Comparison of ENCODE assay signal across 8 mouse cellular contexts in genomic region chr4:133212562-133213267, GRCm38 (mm10). TPM values are rescaled to one million over a fixed set of nuclear protein-coding genes. Genes with fewer than 3 reads are reported as not detected.
DNase-seq lines count a peak whose midpoint lies in the region; ATAC-seq and TF ChIP-seq lines count a peak whose summit lies in the region.

No protein-coding gene starts in this region.

- peak; percentile 82 for DNase-seq in R1 (ENCODE audit: low read depth, low spot score)
- DNase-seq in cerebellum, postnatal 4 days (ENCODE audit: low spot score in 2 of 2) = peak; percentile 65 to 85
- DNase-seq in gastrocnemius, adult 2 months = peak; percentile 90
- peak; percentile 81 to 85 for DNase-seq in left cerebral cortex, adult 18-20 months (ENCODE audit: low spot score in 2 of 2)
- peak; percentile 86 to 88 for DNase-seq in lung, postnatal 4 days
- DNase-seq in right cerebral cortex, adult 2 months (ENCODE audit: low spot score in 2 of 2) = peak; percentile 81 to 85
- peak; percentile 57 to 78 for DNase-seq in urinary bladder, postnatal 36 days (ENCODE audit: low spot score in 2 of 2)

- no peaks in the 10 kb centered on the region for H3K9me3 ChIP-seq in hindbrain, embryonic 16.5 days (ENCODE audit: control insufficient read depth, low read length)

- peak; percentile 54 for TF ChIP-seq CTCF in gastrocnemius, adult 2 months (IDR thresholded peaks at IDR 0.05)

- peaks cover 9% of the 10 kb centered on the region for H3K4me1 ChIP-seq in hindbrain, embryonic 16.5 days (ENCODE audit: control insufficient read depth, insufficient read depth, low read depth, low read length)

- peak overlapping the region; percentile 10; the same call in 1 of the 2 replicates for H3K27ac ChIP-seq in gastrocnemius, adult 2 months
- no peak overlapping the region for H3K27ac ChIP-seq in hindbrain, embryonic 16.5 days (ENCODE audit: low read depth, low read length)

- H3K36me3 ChIP-seq in hindbrain, embryonic 16.5 days (ENCODE audit: control insufficient read depth, insufficient read depth, low read length) = no peaks in the 10 kb centered on the region

- peaks cover 11% of the 10 kb centered on the region; the same call in 1 of the 2 replicates for H3K27me3 ChIP-seq in hindbrain, embryonic 16.5 days (replicated peaks; ENCODE audit: control insufficient read depth, insufficient read depth, low read length)

- peak overlapping the region; percentile 89 for H3K4me3 ChIP-seq in gastrocnemius, adult 2 months
- H3K4me3 ChIP-seq in hindbrain, embryonic 16.5 days (ENCODE audit: low read length) = peak overlapping the region; percentile 80

- H3K4me2 ChIP-seq in hindbrain, embryonic 16.5 days (ENCODE audit: low read length) = peak overlapping the region; percentile 99

- 1% methylated on average over 36 of the region's 44 CpGs for WGBS in hindbrain, embryonic 16.5 days

- ATAC-seq in hindbrain, embryonic 16.5 days = peak; percentile 87

- H3K9ac ChIP-seq in hindbrain, embryonic 16.5 days (ENCODE audit: low read depth, low read length) = peak overlapping the region; percentile 79

- intact Hi-C loops in gastrocnemius, adult 2 months (cut with DNase I) = loop anchor here (2.0 kb wide), 1 partner anchor 202 kb away; the partner anchor contains the start of gene Ahdc1

RNA-seq across cellular contexts. Expression of gene Gpr3, which starts 0.4 kb away (rescaled TPM):
- total RNA-seq in gastrocnemius, adult 2 months (2021) = not detected
- polyA plus RNA-seq in hindbrain, embryonic 16.5 days (2015; fragmentation: Nextera tagmentation; extraction: Ambion mirVana) = 2.5 TPM in 2 replicates
- 10 to 100 TPM; 14.8 to 16.7 TPM for total RNA-seq in left cerebral cortex, adult 18-20 months (2021)

RNA-seq across cellular contexts. Expression of gene Cd164l2, which starts 0.8 kb away (rescaled TPM):
- under 1 TPM in 1 of 2 experiments, not detected in 1; 0.26 TPM for total RNA-seq in gastrocnemius, adult 2 months (2021)
- 5.6 and 8.3 TPM in 2 replicates for polyA plus RNA-seq in hindbrain, embryonic 16.5 days (2015; fragmentation: Nextera tagmentation; extraction: Ambion mirVana)
- total RNA-seq in left cerebral cortex, adult 18-20 months (2021) = 1 to 10 TPM; 4.6 to 5.1 TPM

RNA-seq across cellular contexts. Expression of gene Map3k6, which starts 27.9 kb away (rescaled TPM):
- total RNA-seq in gastrocnemius, adult 2 months (2021) = 10 to 100 TPM; 10.5 to 15.0 TPM
- 2.6 and 4.2 TPM in 2 replicates for polyA plus RNA-seq in hindbrain, embryonic 16.5 days (2015; fragmentation: Nextera tagmentation; extraction: Ambion mirVana)
- 1 to 10 TPM; 5.8 to 7.4 TPM for total RNA-seq in left cerebral cortex, adult 18-20 months (2021)

RNA-seq across cellular contexts. Expression of gene Sytl1, which starts 50.2 kb away (rescaled TPM):
- not detected for total RNA-seq in gastrocnemius, adult 2 months (2021)
- 0.44 and 0.54 TPM in 2 replicates for polyA plus RNA-seq in hindbrain, embryonic 16.5 days (2015; fragmentation: Nextera tagmentation; extraction: Ambion mirVana)
- total RNA-seq in left cerebral cortex, adult 18-20 months (2021) = 1 to 10 TPM; 6.7 to 7.3 TPM

Comparison
In these comparisons a context has a peak if more than half of its experiments do, and no peak if none do; other contexts are left out.
1. RNA of gene Gpr3, which starts 0.4 kb away (total RNA-seq): 14.8 to 16.7 TPM in left cerebral cortex, adult 18-20 months; not detected in gastrocnemius, adult 2 months; every median in the first group is over 10 times any median in the second.
2. RNA of gene Cd164l2, which starts 0.8 kb away (total RNA-seq): 4.6 to 5.1 TPM in left cerebral cortex, adult 18-20 months; 0.26 TPM in gastrocnemius, adult 2 months; every median in the first group is over 4 times any median in the second.
3. Peak in every context shown above with its lines, with median percentiles within 50 percentile points of each other: DNase-seq.